Mouse (Mus musculus) stomach, postnatal 0 days (tissue): ENCODE results near the gene Rab8b.

Experiments used
- CTCF ChIP-seq: IDR thresholded peaks from 2 replicates; pipeline ENCODE4 v1.5.1; 2016; ENCODE audit warnings: antibody characterized with exemption, low read depth, mild to moderate bottlenecking, moderate library complexity
- EP300 ChIP-seq: optimal IDR thresholded peaks from 2 replicates; pipeline ENCODE3; 2016; ENCODE audit warnings: antibody characterized with exemption

DNA sequence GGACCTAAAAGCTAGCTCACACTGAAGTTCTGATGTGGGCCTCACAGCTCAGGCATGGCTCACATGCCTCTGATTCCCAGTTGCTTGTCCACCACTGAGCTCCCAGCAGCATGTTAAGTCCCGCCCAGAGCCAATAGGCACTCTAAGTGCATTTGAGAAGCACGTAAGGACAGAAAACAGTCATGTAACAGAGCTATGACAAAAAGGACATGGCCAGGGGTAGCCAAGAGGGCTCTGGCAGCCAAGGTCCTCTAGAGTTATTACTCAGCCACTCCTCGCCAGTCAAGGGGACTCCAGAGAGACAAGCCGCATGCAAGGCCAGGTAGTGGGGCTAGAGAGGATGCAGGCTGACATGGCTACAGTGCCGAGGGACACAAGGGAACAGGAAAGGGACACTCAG lies 60.0 kb downstream of the Rab8b start:
- TF ChIP-seq EP300 (no peak), CTCF (no peak)
